Mouse (Mus musculus) bone marrow macrophage, adult 2 months (primary cell): ENCODE results near the gene Tnpo2. TPM values are rescaled to one million over a fixed set of nuclear protein-coding genes. Genes with fewer than 3 reads are reported as not detected.
A peak's percentile ranks its signal among the peaks of the same experiment; 100 is the strongest.

Experiments
- H3K27ac ChIP-seq: 2 replicates; pipeline ENCODE4 v1.5.1; 2012; ENCODE audit warnings: low read depth, low read length; ENCODE audit not compliant: insufficient read depth
- H3K4me1 ChIP-seq: 2 replicates; pipeline ENCODE4 v1.6.1; 2012; ENCODE audit warnings: low read length; ENCODE audit not compliant: control insufficient read depth, insufficient read depth
- H3K4me3 ChIP-seq: 2 replicates; pipeline ENCODE4 v1.5.1; 2012; ENCODE audit warnings: mild to moderate bottlenecking, low read length, moderate library complexity; ENCODE audit not compliant: insufficient read depth
- CTCF ChIP-seq: IDR thresholded peaks from 2 replicates; pipeline ENCODE4 v1.5.1; 2012; ENCODE audit warnings: low read depth, mild to moderate bottlenecking, low read length, moderate library complexity
- POLR2A ChIP-seq: IDR thresholded peaks from 2 replicates; pipeline ENCODE4 v1.6.1; 2012; ENCODE audit warnings: mild to moderate bottlenecking, low read depth, low read length, borderline replicate concordance
- polyA plus RNA-seq: library from polyadenylated mRNA; stranded (reverse); fragments of >200 nt; gene quantifications from 2 replicates; pipeline ENCODE4 v1.2.4, GENCODE M21; 2012; ENCODE audit not compliant: missing spikeins, insufficient read depth, insufficient read length

Tnpo2 gene
- polyA plus RNA-seq = 34.0 and 44.4 TPM in 2 replicates

DNA sequence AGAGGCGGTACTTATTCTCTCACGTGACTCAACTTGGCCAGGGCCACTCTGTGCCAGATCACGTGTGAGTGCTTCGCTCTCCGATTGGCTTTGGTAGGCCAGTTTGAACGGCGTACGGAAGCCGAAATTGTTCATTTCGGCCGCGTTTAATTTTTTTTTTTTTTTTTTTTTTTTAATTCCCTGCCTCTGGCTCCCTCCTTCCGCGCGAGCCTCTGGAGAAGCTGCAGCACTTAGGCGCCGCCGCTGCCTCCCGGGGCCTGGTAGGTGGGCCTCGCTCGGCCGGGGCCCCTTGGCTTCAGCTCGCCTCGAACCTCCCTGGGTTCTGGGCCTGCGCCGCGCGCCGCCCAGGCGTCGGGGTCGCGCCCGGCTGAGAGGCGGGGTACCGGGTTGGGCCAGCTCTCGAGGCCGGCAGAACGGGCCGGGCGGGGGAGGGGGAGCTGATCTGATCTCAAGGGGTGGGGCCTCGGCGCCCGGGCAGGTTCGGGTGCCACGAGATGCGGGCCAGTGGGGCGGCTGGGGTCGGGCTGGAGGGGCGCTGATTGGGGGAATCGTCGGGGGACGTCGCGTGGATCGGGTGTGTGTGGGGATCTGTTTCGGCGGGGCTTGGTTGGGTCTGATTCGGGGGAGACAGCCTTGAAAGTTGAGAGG is at the start of gene Tnpo2:
Tnpo2 (plus strand) TSS at position 198 of the 648 bp plus-strand sequence.
- Histone ChIP-seq H3K4me3 (peak within 1 kb of the TSS; percentile 91), H3K27ac (peak within 1 kb of the TSS; percentile 96), H3K4me1 (peaks cover 12% of the 10 kb centered on the region)
- no peak for TF ChIP-seq CTCF
- no peak for TF ChIP-seq POLR2A

DNA sequence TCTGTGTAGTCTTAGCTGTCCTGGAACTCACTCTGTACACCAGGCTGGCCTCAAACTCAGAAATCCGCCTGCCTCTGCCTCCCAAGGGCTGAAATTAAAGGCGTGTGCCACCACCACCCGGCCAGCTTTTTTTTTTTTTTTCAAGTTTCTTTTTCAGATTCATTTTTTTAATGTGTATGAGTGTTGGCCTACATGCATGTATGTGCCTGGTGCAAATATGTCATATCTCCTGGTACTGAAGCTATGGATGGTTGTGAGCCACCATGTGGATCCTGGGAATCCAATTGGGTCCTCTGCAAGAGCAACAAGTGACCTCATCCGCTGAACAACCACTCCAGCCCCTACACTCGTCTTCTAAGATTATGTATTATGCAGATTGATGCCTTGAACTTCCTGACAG is 49.3 kb upstream of the Tnpo2 start:
- Histone ChIP-seq H3K4me3 (no peak overlapping the region), H3K4me1 (peaks cover 40% of the 10 kb centered on the region), H3K27ac (no peak overlapping the region)
- no peak for TF ChIP-seq POLR2A
- TF ChIP-seq CTCF = no peak

DNA sequence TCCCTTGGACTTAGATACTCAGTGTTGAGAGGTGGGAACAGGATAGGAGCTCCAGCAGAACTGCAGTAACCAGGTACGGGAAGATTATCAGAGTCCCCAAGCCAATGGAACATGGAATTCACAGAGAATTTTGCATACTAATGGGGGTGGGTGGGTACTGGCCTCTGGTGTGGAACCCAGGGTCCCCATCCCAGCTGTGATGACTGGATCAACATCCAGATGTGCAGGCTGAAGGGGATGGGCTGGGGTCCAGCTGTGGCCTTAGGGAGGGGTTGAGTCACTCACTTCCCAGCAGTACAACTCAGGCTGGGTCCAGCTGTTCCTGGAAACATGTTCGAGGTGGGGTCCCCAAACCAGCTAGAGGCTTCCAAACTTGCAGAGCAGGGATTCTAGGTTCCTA is 48.8 kb upstream of the Tnpo2 start:
- H3K27ac ChIP-seq = no peak overlapping the region
- H3K4me3 ChIP-seq = no peak overlapping the region
- no peak for TF ChIP-seq CTCF
- TF ChIP-seq POLR2A = no peak
- H3K4me1 ChIP-seq = peaks cover 37% of the 10 kb centered on the region

DNA sequence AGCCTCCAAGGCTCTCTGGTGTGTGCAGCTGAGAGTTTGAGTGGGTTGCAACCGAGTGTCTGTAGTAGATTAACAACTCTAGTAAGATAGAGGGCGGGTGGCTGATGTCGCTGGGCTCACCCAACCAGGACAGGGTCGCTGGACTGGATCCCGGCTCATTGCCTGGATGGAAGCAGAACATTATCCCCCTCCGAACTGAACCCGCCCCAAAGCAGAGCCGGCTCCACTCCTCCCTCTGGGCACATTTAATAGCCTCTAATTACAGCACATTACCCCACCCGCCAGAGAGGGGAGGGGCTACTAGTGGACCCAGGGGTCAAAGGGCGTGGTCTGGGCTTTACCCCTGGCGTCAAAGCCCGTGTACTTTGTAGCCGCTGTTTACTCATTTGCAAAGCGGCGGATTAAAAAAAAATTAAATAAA is 47.4 kb upstream of the Tnpo2 start:
- Histone ChIP-seq H3K4me1 (peaks cover 23% of the 10 kb centered on the region), H3K27ac (no peak overlapping the region), H3K4me3 (no peak overlapping the region)
- TF ChIP-seq CTCF = no peak
- TF ChIP-seq POLR2A = no peak

DNA sequence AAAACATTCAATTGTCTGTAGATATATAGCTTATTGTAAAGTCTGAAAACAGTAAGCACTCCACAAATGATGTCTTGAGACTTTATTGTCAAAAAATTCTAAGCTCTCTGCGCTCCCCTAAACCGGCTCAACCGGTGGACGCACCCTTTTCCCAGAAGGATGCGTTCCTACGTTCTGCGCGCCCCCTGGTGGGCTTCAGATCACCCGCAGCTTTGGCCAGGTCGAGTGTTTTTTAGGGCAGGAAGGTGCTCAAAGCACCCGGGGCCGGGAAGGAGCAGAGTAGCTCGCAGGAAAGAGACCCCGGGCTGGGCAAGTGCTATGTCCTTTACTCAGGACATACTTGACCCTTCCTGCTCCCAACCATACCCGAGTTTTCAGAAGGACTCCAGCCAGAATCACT is 46.9 kb upstream of the Tnpo2 start:
- TF ChIP-seq CTCF (peak; percentile 61; the same call in 1 of the 2 replicates), POLR2A (no peak)
- Histone ChIP-seq H3K4me3 (peak overlapping the region; percentile 62), H3K4me1 (peaks cover 20% of the 10 kb centered on the region), H3K27ac (peak overlapping the region; percentile 46)

DNA sequence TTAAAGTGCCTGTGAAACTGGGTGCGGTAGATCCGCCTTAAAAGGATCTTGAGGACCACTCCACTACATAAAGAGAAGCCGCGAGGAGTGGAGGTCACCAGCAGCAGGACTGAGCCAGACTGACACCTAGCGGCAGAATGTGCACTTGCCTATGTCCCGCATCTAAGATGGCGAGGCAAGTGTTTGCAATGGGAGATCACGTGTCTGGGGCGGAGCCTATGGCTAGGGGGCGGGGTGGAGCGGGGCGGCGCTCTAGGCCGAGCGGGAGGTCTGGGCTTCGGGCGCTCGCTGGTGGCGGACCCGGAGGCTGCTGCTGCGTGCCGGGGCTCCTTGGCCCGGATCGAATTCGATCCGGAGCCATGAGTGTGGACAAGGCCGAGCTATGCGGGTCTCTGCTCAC is 46.4 kb upstream of the Tnpo2 start, which contains the start of gene Hook2:
Hook2 (plus strand) TSS at position 255 of the 400 bp plus-strand sequence.
- peaks cover 17% of the 10 kb centered on the region for H3K4me1 ChIP-seq
- TF ChIP-seq CTCF (no peak; the same call in none of the 2 replicates), POLR2A (0 out of 2 replicates have a peak, but pooled peaks have one; percentile 46)
- peak within 1 kb of the TSS; percentile 81 for H3K4me3 ChIP-seq
- H3K27ac ChIP-seq = peak within 1 kb of the TSS; percentile 46

DNA sequence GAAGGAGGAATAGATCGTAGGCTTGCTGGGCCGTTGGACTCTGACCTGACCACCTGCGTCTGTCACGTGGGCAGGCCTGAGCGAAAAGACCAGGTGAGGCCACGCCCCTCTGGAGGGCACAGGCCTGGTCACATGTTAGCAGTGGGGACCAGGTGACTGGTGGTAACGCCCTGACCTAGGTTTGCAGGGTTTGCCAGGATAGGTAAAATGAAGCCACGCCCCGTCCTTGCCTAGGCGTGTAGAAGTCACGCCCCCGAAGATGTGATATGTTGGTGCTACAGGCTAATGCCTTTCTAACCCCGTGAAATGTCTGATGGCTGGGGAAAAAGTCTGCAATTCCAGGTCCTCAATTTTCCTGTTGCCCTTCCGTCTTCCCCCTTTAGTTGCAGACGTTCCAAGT is 45.9 kb upstream of the Tnpo2 start:
- Histone ChIP-seq H3K4me1 (peaks cover 17% of the 10 kb centered on the region), H3K27ac (peak overlapping the region; percentile 12; the same call in 1 of the 2 replicates), H3K4me3 (peak overlapping the region; percentile 81)
- TF ChIP-seq CTCF (no peak), POLR2A (no peak)

DNA sequence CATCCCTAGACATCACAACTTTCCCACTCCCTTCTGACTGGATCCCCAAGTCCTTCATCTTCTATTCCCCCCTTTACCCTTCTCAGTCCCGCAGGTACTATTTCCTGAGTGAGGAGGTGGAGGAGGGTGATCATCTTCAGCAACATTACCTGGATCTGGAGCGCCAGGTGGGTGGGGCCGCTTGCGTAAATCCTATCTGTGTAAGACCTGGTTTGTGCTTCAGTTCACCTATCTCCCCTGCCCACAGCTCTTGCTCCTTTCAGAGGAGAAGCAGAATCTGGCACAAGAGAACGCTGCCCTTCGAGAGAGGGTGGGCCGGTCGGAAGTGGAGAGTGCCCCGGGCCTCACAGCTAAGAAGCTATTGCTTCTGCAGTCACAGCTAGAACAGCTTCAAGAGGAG is 42.3 kb upstream of the Tnpo2 start:
- H3K4me1 ChIP-seq = peaks cover 9% of the 10 kb centered on the region
- no peak overlapping the region for H3K27ac ChIP-seq
- no peak for TF ChIP-seq POLR2A
- no peak for TF ChIP-seq CTCF
- no peak overlapping the region for H3K4me3 ChIP-seq

DNA sequence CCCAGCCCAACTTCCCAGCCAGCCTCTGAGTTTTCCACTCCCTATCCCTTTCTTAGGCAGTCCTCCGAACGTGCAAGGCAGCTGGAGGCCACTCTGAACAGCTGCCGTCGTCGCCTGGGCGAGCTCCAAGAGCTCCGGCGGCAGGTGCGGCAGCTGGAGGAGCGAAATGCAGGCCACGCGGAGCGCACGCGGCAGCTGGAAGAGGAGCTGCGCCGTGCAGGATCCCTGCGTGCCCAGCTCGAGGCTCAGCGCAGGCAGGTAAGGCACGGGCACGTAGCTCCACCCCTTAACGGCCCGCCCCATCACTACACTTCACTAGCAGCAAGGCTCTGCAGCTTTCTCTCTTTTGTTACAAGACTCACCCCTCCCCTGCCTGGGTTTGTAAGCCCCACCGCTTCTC is 41.0 kb upstream of the Tnpo2 start:
- no peak for TF ChIP-seq POLR2A
- TF ChIP-seq CTCF = no peak

DNA sequence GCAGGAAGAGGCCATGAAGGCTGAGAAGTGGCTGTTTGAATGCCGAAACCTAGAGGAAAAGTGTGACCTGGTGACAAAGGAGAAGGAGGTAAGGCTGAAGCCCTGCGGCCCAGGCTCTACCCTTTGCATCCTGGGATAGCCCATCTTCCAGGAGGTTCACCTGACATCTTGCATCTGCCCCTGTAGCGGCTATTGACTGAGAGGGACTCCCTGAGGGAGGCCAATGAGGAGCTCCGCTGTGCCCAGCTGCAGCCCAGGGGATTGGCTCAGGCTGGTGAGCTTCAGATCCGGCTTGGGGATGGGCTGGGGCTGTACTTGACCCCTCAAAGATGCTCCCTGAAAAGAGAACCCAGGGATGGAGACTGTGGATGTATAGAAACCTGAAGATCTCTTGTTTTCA is 39.7 kb upstream of the Tnpo2 start:
- H3K4me1 ChIP-seq = peaks cover 4% of the 10 kb centered on the region; the same call in 1 of the 2 replicates

More for the DNA sequence above, 41.0 kb upstream of the Tnpo2 start:
- no peak overlapping the region for H3K27ac ChIP-seq
- H3K4me1 ChIP-seq = peaks cover 8% of the 10 kb centered on the region
- H3K4me3 ChIP-seq = no peak overlapping the region

More for the DNA sequence above, 39.7 kb upstream of the Tnpo2 start:
- TF ChIP-seq CTCF (no peak), POLR2A (no peak)
- Histone ChIP-seq H3K4me3 (no peak overlapping the region), H3K27ac (no peak overlapping the region)
